Mouse (Mus musculus) lung, postnatal 14 days (tissue): ENCODE measurements around the gene Magohb.

Source experiments
- DNase-seq: peaks from one replicate; pipeline ENCODE4 v3.0.0; 2021

Gene Magohb

DNA sequence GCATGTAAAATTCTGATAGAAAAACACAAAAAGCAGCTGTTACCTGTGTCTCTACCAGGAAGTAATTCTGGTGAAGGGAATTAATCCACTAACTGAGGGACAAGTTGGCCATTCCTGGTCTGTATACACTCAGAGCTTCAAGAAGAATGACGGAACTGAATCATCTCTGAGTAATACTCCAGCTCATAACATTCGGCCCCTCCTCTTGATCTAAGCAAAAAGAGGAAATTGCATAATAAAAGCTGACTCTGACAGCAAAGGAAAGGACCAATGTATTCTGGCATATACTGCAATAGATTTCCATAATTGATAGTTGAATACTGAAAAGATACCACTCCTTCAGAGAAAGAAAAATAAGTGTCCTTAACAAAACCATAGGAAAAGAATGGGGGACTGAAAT, 45.8 kb downstream of the Magohb start, which contains the start of gene Klra2:
TSS of gene Klra2 (minus strand) at position 157 of the 400 bp plus-strand sequence.
- no peak for DNase-seq

DNA sequence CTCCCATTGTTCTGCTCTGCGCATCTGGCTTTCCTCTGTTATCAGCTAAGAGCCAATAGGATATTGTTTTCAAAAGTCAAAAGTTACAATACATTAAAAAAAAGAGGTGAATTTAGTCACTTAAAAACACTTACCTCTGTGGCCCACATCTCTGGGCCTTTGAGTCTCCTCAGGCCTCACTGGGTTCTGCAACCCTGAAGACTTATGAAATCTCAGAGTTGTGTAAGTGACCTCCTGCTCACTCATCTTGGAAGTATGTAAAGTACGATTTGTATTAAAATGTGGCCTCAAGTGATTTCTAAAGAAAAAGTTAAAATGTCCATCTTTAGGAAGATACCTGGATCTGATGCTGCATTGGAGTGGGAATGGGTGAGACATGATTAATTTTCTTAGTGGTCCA, 48.0 kb downstream of the Magohb start:
- DNase-seq, result no peak
